Mouse (Mus musculus): ENCODE data around the gene Srrt. TPM values are rescaled to one million over a fixed set of nuclear protein-coding genes. Genes with fewer than 3 reads are reported as not detected.

Srrt gene
- total RNA-seq, 2 experiments from 2014 or later = 108 to 119 TPM

Small RNA genes lying within 50 kb of the gene (microRNA-seq; reads per million reads assigned to microRNA genes)
- gene Mir7036 (0.69 to 3.3 reads per million in 2 experiments), gene Mir8116 (0 to 0.61 reads per million in 2 experiments)

Other genes starting within 250 kb of the Srrt start
- gene Serpine1, start 235.4 kb downstream of the Srrt start, total RNA-seq (2021) = 10 to 100 TPM; 13.4 to 14.0 TPM
- 10 to 100 TPM; 15.7 to 15.9 TPM for gene Trim56, start 191.5 kb downstream of the Srrt start, total RNA-seq (2021)
- gene Muc3, start 158.4 kb downstream of the Srrt start, total RNA-seq (2021) = not detected
- under 1 TPM; 0.32 to 0.33 TPM for gene Muc3a, start 95.3 kb downstream of the Srrt start, total RNA-seq (2021)
- 1 to 10 TPM; 3.9 to 4.3 TPM for gene Ache, start 20.2 kb downstream of the Srrt start, total RNA-seq (2021)
- gene Ufsp1, start 13.0 kb downstream of the Srrt start, total RNA-seq (2021) = 1 to 10 TPM; 7.5 to 8.0 TPM
- gene Trip6, start 6.7 kb upstream of the Srrt start, total RNA-seq (2021) = 10 to 100 TPM; 32.5 to 36.0 TPM
- 1 to 10 TPM; 5.0 to 5.5 TPM for gene Slc12a9, start 25.9 kb upstream of the Srrt start, total RNA-seq (2021)
- 100 to 1,000 TPM; 102 to 108 TPM for gene Ephb4, start 42.4 kb upstream of the Srrt start, total RNA-seq (2021)
- under 1 TPM; 0.05 to 0.07 TPM for gene Zan, start 169.4 kb upstream of the Srrt start, total RNA-seq (2021)
- gene Pop7, start 194.8 kb upstream of the Srrt start, total RNA-seq (2021) = 10 to 100 TPM; 25.1 to 26.0 TPM
- 10 to 100 TPM; 30.5 to 32.4 TPM for gene Gigyf1, start 210.9 kb upstream of the Srrt start, total RNA-seq (2021)
- not detected for gene Epo, start 225.6 kb upstream of the Srrt start, total RNA-seq (2021)
- gene Gnb2, start 225.8 kb upstream of the Srrt start, total RNA-seq (2021) = 100 to 1,000 TPM; 560 to 578 TPM
- not detected for gene Actl6b, start 245.8 kb upstream of the Srrt start, total RNA-seq (2021)

Data from heart, postnatal 4 days (tissue).